Mouse (Mus musculus): ENCODE results near the gene Aff3.

DNA sequence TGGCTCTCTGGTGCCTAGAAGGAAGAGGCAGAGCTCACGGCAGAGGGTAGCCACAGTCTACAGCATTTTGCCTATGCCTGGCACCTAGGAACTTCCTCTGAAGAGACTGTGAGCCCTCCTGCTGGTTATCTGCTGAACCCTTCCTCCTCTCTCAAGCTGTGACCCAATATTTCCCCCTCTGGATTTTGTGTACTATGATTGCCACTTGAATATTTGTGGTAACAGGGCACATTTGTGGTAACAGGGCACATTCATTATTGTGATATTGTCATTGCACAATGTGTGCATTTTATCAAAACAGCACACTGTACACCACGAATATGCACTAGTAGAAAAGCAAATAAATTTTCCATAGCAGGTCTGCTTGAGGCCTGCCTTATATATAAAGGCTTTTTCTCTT is 223.0 kb downstream of the Aff3 start:
- TF ChIP-seq CTCF (conservative IDR thresholded peaks at IDR 0.05; ENCODE audit: insufficient read depth, insufficient read length, low read depth, low read length) (no peak), POLR2A (IDR thresholded peaks at IDR 0.05; ENCODE audit: low read depth, low read length) (no peak)
